Mouse (Mus musculus): ENCODE measurements around the gene Ube2m.

Ube2m gene

GRCm38 (mm10) chr7:12998053-12998452, 40.0 kb downstream of the Ube2m start, which contains the start of gene Slc27a5:
TSS of gene Slc27a5 (minus strand) at chr7:12998192.
- DNase-seq = no peak

- DNase-seq = no peak
Observed at GRCm38 (mm10) chr7:12997230-12997629, 40.8 kb downstream of the Ube2m start.

GRCm38 (mm10) chr7:12995862-12996261, 42.2 kb downstream of the Ube2m start:
- no peak for DNase-seq

- no peak for DNase-seq
Observed at GRCm38 (mm10) chr7:12993148-12993547, 44.9 kb downstream of the Ube2m start.

GRCm38 (mm10) chr7:12992222-12992621, 45.9 kb downstream of the Ube2m start:
- no peak for DNase-seq

- DNase-seq = no peak
Observed at GRCm38 (mm10) chr7:12987409-12988189, 50.5 kb downstream of the Ube2m start.

GRCm38 (mm10) chr7:12986906-12987305, 51.2 kb downstream of the Ube2m start:
- no peak for DNase-seq

- DNase-seq = no peak
Observed at GRCm38 (mm10) chr7:12985724-12986123, 52.4 kb downstream of the Ube2m start.
